Mouse (Mus musculus) stomach, embryonic 15.5 days (tissue): ENCODE measurements around the gene Dnm3. TPM values are rescaled to one million over a fixed set of nuclear protein-coding genes. Genes with fewer than 3 reads are reported as not detected.

Experiments
- ATAC-seq: fragments of 200-750 bp; cut with Nextera tagmentation; 2 replicates; pipeline ENCODE4 v1.8.0; 2017; ENCODE audit warnings: low read depth, moderate number of reproducible peaks, moderate TSS enrichment; ENCODE audit not compliant: insufficient read depth, low FRiP score
- H3K27ac ChIP-seq: fragments of 300-500 bp; sonication (generic); 2 replicates; pipeline ENCODE4 v1.5.1; 2015; ENCODE audit warnings: mild to moderate bottlenecking, inconsistent platforms
- H3K27me3 ChIP-seq: fragments of 300-500 bp; sonication (generic); replicated peaks from 2 replicates; pipeline ENCODE4 v1.6.1; 2015; ENCODE audit warnings: inconsistent platforms
- H3K36me3 ChIP-seq: fragments of 300-500 bp; sonication (generic); 2 replicates; pipeline ENCODE4 v1.6.1; 2015; ENCODE audit warnings: inconsistent platforms
- H3K4me1 ChIP-seq: fragments of 300-500 bp; sonication (generic); 2 replicates; pipeline ENCODE4 v1.6.1; 2015; ENCODE audit warnings: inconsistent platforms
- H3K4me2 ChIP-seq: fragments of 300-500 bp; sonication (generic); 2 replicates; pipeline ENCODE4 v1.6.1; 2015; ENCODE audit warnings: mild to moderate bottlenecking, inconsistent platforms
- H3K4me3 ChIP-seq: fragments of 300-500 bp; sonication (generic); replicated peaks from 2 replicates; pipeline ENCODE4 v1.5.1; 2015; ENCODE audit warnings: inconsistent platforms
- H3K9ac ChIP-seq: fragments of 300-500 bp; sonication (generic); 2 replicates; pipeline ENCODE4 v1.6.1; 2015; ENCODE audit warnings: inconsistent platforms
- H3K9me3 ChIP-seq: fragments of 300-500 bp; sonication (generic); 2 replicates; pipeline ENCODE4 v1.6.1; 2016; ENCODE audit warnings: inconsistent platforms
- WGBS: fragments of 180-500 bp; shearing (Covaris S2); methylation state at CpG from one replicate; pipeline ENCODE4 v1.1.7; 2015; 5-methylcytosine and 5-hydroxymethylcytosine counted together
- polyA plus RNA-seq: library from polyadenylated mRNA; unstranded; fragments of >200 nt; fragmentation: Nextera tagmentation; extraction: Ambion mirVana; gene quantifications from 2 replicates; pipeline ENCODE4 v1.2.1, GENCODE M21; 2015

The Dnm3 gene
- polyA plus RNA-seq, 1 experiment from 2014 or later = 6.0 TPM

- Histone ChIP-seq H3K27ac (peak overlapping the region; percentile 75), H3K4me1 (peaks cover 6% of the 10 kb centered on the region), H3K9ac (no peak overlapping the region), H3K27me3 (no peaks in the 10 kb centered on the region), H3K4me3 (no peak overlapping the region), H3K36me3 (no peaks in the 10 kb centered on the region), H3K4me2 (no peak overlapping the region), H3K9me3 (no peaks in the 10 kb centered on the region)
- 0 out of 2 replicates have a peak, but pooled peaks have one; percentile 13 for ATAC-seq
- WGBS = 36% methylated on average over 7 of the region's 7 CpGs
These were observed 252.2 kb downstream of the Dnm3 start for GRCm38 (mm10) chr1:162225621-162226147.

GRCm38 (mm10) chr1:162224817-162225605 lies 252.8 kb downstream of the Dnm3 start:
- Histone ChIP-seq H3K4me3 (no peak overlapping the region), H3K27me3 (no peaks in the 10 kb centered on the region), H3K9me3 (no peaks in the 10 kb centered on the region), H3K4me1 (peaks cover 6% of the 10 kb centered on the region), H3K27ac (peak overlapping the region; percentile 75), H3K4me2 (no peak overlapping the region), H3K36me3 (no peaks in the 10 kb centered on the region), H3K9ac (no peak overlapping the region)
- 38% methylated on average over 10 of the region's 10 CpGs for WGBS
- peak; percentile 37; the same call in 1 of the 2 replicates for ATAC-seq

GRCm38 (mm10) chr1:162224061-162224460 lies 253.8 kb downstream of the Dnm3 start:
- Histone ChIP-seq H3K4me3 (no peak overlapping the region), H3K4me2 (no peak overlapping the region), H3K9ac (no peak overlapping the region), H3K27ac (no peak overlapping the region), H3K27me3 (no peaks in the 10 kb centered on the region), H3K4me1 (peaks cover 6% of the 10 kb centered on the region), H3K9me3 (no peaks in the 10 kb centered on the region), H3K36me3 (no peaks in the 10 kb centered on the region)
- no peak for ATAC-seq
- 62% methylated on average over 3 of the region's 3 CpGs for WGBS

- no peaks in the 10 kb centered on the region for H3K27me3 ChIP-seq
- H3K9me3 ChIP-seq = no peaks in the 10 kb centered on the region
- H3K4me3 ChIP-seq = no peak overlapping the region
- no peak overlapping the region for H3K9ac ChIP-seq
- H3K4me2 ChIP-seq = peak overlapping the region; percentile 17; the same call in 1 of the 2 replicates
- H3K4me1 ChIP-seq = peaks cover 6% of the 10 kb centered on the region
- peak overlapping the region; percentile 14; the same call in 1 of the 2 replicates for H3K27ac ChIP-seq
- ATAC-seq = no peak
- WGBS = 66% methylated on average over 8 of the region's 8 CpGs
- H3K36me3 ChIP-seq = no peaks in the 10 kb centered on the region
These were observed 254.4 kb downstream of the Dnm3 start for GRCm38 (mm10) chr1:162223258-162223940.

- Histone ChIP-seq H3K9me3 (no peaks in the 10 kb centered on the region), H3K4me2 (peak overlapping the region; percentile 19; the same call in 1 of the 2 replicates), H3K27ac (no peak overlapping the region), H3K27me3 (no peaks in the 10 kb centered on the region), H3K4me3 (no peak overlapping the region), H3K4me1 (peaks cover 6% of the 10 kb centered on the region), H3K36me3 (no peaks in the 10 kb centered on the region), H3K9ac (no peak overlapping the region)
- ATAC-seq = no peak
These were observed 255.5 kb downstream of the Dnm3 start for GRCm38 (mm10) chr1:162222353-162222752.

GRCm38 (mm10) chr1:162221801-162222301 lies 256.0 kb downstream of the Dnm3 start:
- Histone ChIP-seq H3K27me3 (no peaks in the 10 kb centered on the region), H3K4me2 (peak overlapping the region; percentile 29; the same call in 1 of the 2 replicates), H3K36me3 (no peaks in the 10 kb centered on the region), H3K4me1 (peaks cover 6% of the 10 kb centered on the region), H3K9me3 (no peaks in the 10 kb centered on the region), H3K4me3 (no peak overlapping the region), H3K27ac (no peak overlapping the region; the same call in 1 of the 2 replicates), H3K9ac (no peak overlapping the region)
- WGBS = 26% methylated on average over 4 of the region's 4 CpGs
- no peak for ATAC-seq

GRCm38 (mm10) chr1:162220891-162221290 lies 256.9 kb downstream of the Dnm3 start:
- H3K36me3 ChIP-seq = no peaks in the 10 kb centered on the region
- H3K4me2 ChIP-seq = peak overlapping the region; percentile 40
- no peak for ATAC-seq
- H3K27ac ChIP-seq = peak overlapping the region; percentile 76
- 0 out of 2 replicates have a peak overlapping the region, but pooled peaks have one; percentile 13 for H3K9ac ChIP-seq
- H3K27me3 ChIP-seq = no peaks in the 10 kb centered on the region
- peak overlapping the region; percentile 32 for H3K4me3 ChIP-seq
- H3K4me1 ChIP-seq = peaks cover 6% of the 10 kb centered on the region
- H3K9me3 ChIP-seq = no peaks in the 10 kb centered on the region

GRCm38 (mm10) chr1:162219781-162220180 lies 258.1 kb downstream of the Dnm3 start:
- no peaks in the 10 kb centered on the region for H3K27me3 ChIP-seq
- peaks cover 8% of the 10 kb centered on the region; the same call in 1 of the 2 replicates for H3K4me1 ChIP-seq
- no peaks in the 10 kb centered on the region for H3K9me3 ChIP-seq
- ATAC-seq = no peak
- no peak overlapping the region for H3K27ac ChIP-seq
- H3K4me3 ChIP-seq = no peak overlapping the region; the same call in 1 of the 2 replicates
- H3K4me2 ChIP-seq = no peak overlapping the region
- H3K36me3 ChIP-seq = no peaks in the 10 kb centered on the region
- 43% methylated on average over 1 of the region's 1 CpGs for WGBS
- H3K9ac ChIP-seq = no peak overlapping the region

GRCm38 (mm10) chr1:162218530-162219180 lies 259.2 kb downstream of the Dnm3 start:
- Histone ChIP-seq H3K9me3 (no peaks in the 10 kb centered on the region), H3K4me2 (no peak overlapping the region), H3K27ac (peak overlapping the region; percentile 97), H3K9ac (peak overlapping the region; percentile 48; the same call in 1 of the 2 replicates), H3K4me1 (peaks cover 8% of the 10 kb centered on the region; the same call in 1 of the 2 replicates), H3K4me3 (peak overlapping the region; percentile 50), H3K36me3 (no peaks in the 10 kb centered on the region), H3K27me3 (no peaks in the 10 kb centered on the region)
- 21% methylated on average over 8 of the region's 8 CpGs for WGBS
- no peak for ATAC-seq

- peak overlapping the region; percentile 48 for H3K9ac ChIP-seq
- H3K4me1 ChIP-seq = 0 out of 2 replicates have a peak, but pooled peaks cover 4% of the 10 kb centered on the region
- no peaks in the 10 kb centered on the region for H3K27me3 ChIP-seq
- peak overlapping the region; percentile 50 for H3K4me3 ChIP-seq
- H3K9me3 ChIP-seq = no peaks in the 10 kb centered on the region
- peak overlapping the region; percentile 32 for H3K4me2 ChIP-seq
- no peaks in the 10 kb centered on the region for H3K36me3 ChIP-seq
- H3K27ac ChIP-seq = peak overlapping the region; percentile 97
- ATAC-seq = peak; percentile 92
- WGBS = 34% methylated on average over 15 of the region's 15 CpGs
These were observed 260.4 kb downstream of the Dnm3 start for GRCm38 (mm10) chr1:162217340-162217974.

- no peaks in the 10 kb centered on the region for H3K36me3 ChIP-seq
- 14% methylated on average over 4 of the region's 4 CpGs for WGBS
- peak overlapping the region; percentile 29; the same call in 1 of the 2 replicates for H3K4me2 ChIP-seq
- H3K27me3 ChIP-seq = no peaks in the 10 kb centered on the region
- peak; percentile 42; the same call in 1 of the 2 replicates for ATAC-seq
- no peaks in the 10 kb centered on the region for H3K9me3 ChIP-seq
- H3K4me1 ChIP-seq = 0 out of 2 replicates have a peak, but pooled peaks cover 4% of the 10 kb centered on the region
- H3K27ac ChIP-seq = peak overlapping the region; percentile 97
- H3K4me3 ChIP-seq = no peak overlapping the region
- no peak overlapping the region for H3K9ac ChIP-seq
These were observed 261.2 kb downstream of the Dnm3 start for GRCm38 (mm10) chr1:162216656-162217055.
